Mouse (Mus musculus) olfactory bulb, adult 2 months (tissue): ENCODE results near the gene Gabrr2.

ENCODE experiments used
- CTCF ChIP-seq: fragments of 200-500 bp; IDR thresholded peaks from 2 replicates; pipeline ENCODE4 v1.5.1; 2012; ENCODE audit warnings: low read depth, mild to moderate bottlenecking, low read length, moderate library complexity; ENCODE audit not compliant: insufficient read depth
- POLR2A ChIP-seq: fragments of 200-500 bp; IDR thresholded peaks from 2 replicates; pipeline ENCODE4 v1.6.1; 2012; ENCODE audit warnings: mild to moderate bottlenecking, low read depth, low read length, moderate library complexity; ENCODE audit not compliant: insufficient read depth

DNA sequence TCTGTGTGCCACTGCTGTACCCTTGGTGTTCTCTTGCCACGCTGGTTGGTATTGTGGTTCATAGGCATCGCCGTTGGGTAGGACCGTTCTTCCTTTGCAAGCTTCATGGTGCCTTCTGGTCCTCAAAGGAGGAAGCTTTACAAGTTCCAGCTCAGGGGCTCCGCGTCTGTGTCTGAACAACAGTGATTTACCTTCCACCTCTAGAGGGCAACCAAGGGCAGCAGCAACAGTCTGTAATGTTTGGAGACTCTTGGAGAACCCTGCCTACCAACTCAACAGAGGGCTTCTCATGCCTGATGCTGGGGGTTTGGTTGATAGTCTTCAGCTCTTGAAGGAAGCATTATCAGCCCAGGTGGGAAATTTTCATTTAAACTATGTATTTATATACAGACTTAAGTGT, 61.7 kb downstream of the Gabrr2 start:
- TF ChIP-seq POLR2A, result no peak
- TF ChIP-seq CTCF, result no peak; the same call in 1 of the 2 replicates
